Mouse (Mus musculus) skeletal muscle tissue, adult 2 months (tissue): ENCODE data around the gene Mrps2.
"Not testable (repeated sequence)": the region's sequence is repeated elsewhere in the genome, so short reads cannot be mapped to it uniquely, and the experiment has no call there.

Experiments used
- DNase-seq: peaks from one replicate; pipeline ENCODE4 v3.0.0-alpha.2; 2012; ENCODE audit warnings: low read depth, low spot score

Gene Mrps2

DNA sequence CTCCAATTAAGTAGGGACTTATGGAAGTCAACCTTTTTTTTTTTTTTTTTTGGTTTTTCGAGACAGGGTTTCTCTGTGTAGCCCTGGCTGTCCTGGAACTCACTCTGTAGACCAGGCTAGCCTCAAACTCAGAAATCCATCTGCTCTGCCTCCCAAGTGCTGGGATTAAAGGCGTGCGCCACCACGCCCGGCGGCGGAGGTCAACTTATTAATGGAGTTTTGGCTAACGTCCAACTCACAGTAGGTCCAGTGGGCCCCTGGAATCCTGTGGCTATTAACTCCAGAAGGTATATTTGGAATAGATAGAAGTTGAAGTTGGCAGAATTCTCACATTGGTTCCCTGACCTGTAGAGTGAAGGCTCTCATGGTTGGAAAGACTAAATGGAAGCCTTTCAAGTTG lies 4.1 kb downstream of the Mrps2 start:
- DNase-seq: not testable (repeated sequence)

DNA sequence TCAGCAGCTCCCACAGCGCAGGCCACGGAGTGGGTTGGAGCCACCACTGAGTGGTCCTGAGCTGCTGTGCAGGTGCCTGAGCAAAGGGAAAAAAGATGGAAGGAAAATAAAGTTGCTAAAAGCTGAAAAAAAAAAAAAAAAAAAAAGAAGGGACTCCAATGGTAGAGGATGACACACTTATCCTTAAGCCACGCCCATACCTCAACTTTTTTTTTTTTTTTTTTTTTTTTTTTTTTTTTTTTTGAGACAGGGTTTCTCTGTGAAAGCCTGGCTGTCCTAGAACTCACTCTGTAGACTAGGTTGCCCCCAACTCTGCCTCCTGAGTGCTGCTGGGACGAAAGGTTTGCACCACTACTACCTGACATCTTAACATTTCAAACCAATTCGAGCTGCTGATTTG lies 10.1 kb downstream of the Mrps2 start:
- DNase-seq: not testable (repeated sequence)

DNA sequence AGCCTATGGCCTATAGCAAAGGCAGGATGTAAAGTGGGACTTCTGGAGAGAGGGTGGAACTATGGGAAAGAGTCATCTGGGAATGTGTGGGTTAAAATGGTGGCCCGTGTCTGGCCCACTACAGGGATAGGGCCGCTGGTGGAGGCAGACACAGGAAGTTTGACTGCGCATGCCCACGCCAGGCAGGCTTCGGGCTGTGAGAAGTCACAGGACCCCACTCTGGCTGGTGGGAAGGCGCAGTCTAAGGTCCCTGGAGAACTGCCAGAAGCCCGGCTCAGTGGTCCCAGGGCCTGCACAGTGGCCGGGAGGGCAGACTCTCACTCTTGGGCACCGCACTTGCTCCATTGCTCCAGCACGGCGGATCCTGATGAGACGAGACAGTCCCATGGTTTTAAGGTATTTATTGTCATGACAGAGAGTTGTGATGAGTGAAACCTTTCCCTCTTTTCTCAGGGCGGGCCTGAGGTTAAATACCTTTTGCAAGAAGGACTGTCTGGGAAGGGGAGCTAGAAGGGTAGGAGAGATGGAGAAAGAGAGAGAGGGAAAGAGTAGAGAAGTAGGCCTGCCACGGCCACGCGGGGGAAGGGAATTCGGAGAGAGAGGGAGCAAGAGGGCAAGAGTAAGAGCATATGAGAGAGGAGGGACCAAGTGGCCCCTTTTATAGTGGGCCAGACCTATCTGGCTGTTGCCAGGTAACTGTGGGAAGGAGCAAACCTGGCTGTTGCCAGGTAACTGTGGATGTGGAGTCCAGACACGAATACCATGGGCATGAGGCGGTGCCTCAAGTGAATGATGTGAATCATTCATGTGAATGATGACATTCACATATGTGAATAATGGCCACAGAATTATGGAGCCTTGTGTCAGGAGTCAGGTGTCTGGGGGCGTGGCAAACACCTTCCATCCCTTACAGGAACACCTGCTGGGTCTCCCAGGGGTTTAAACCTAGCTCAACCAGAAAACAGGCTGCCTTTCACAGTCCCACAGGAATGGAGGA lies 11.6 kb downstream of the Mrps2 start:
- no peak for DNase-seq

DNA sequence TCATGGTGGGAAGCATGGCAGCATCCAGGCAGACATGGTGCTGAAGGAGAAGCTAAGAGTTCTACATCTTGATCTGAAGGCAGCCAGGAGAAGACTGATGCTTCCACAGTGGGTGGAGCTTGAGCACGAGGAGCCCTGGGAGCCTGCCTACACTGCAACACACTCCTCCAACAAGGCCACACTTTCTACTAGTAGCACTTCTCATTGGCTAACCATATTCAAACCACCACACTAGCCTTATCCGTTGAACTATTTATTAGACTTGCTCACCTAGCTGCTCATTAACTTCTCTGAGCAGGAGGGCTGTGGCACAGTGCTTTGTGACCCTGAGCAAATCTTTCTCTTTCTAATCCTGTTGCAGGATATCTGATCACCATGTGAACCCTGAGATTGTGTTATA lies 16.0 kb downstream of the Mrps2 start:
- no peak for DNase-seq

DNA sequence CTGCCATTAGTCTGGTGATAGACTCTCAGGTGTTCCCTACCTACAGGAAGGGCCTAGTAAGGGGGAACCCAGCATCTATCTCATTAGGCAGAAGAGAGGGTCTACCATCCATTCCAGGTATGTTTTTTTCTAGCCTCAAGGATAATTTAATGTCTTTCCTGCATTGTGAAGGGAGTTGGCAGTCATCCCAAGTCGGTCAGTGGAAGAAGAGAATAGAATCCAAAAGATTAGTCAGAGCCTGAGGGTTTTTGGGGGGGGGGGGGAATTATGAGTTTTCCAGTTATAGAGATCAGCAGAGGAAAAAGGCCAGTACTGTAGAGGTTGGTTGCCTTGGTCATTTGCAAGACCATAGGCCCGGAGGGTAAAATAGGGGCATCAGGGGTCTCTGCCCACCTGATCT lies 26.7 kb downstream of the Mrps2 start:
- no peak for DNase-seq

DNA sequence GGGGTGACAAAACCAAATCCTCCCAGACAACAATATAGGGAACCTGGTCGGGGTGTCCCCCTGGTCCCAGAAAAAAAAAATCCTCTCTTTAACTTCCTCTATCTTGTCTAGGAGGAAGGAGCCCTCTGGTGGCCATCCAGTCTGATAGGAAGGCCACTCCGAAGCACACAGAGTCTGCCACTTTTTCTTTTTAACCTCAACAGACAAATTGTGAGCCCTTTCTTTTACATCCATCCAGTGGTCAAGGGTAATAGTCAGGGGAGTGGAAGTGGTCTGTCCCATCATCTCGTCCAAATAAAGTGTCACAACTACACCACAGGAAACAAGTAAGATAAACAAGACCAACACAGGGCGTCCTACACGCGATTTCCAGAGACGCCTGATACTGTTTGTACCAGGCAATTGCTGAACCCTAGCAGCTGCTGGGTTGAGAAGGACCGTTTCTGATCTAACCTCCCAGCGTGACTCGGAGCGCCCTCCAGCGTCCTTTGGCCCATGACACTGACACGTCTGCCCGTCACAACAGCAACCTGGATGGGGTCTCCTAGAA lies 27.4 kb downstream of the Mrps2 start:
- DNase-seq: no peak

DNA sequence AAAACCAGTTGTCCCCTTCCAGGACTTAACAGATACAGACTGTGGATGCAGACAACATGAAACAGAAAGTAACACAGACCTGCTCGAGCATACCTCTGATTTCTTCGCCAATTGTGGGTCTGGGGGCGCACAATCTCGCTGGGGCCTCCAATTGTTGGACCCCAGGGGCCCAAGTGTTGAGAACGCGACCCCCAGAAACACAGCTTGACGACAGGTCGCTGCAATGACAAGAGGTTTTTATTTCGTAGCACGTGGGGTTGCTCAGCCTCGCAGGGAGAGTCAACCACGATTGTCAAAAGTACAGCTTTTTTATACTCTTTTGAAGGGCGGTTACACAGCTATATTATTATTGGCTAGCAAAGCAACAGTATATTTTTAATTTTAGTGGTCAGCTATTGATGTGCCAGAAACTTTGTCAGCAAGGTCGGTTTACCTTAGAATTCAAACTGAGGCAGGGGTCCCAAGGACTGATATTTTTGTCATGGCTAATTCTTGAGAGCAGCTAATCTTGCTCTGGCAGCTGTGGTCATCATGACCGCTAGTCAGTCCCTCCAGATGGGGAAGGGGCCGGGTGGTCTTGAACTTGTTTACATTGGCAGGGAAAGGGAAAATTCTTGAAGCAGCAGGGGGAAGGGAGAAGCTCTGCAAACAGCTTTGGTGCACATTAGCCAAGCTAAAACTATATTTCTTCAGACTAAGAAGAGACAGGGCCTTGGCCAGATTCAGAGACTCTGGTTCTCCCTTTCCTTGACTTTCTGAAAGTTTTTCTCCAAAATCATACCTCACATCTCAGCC lies 28.1 kb downstream of the Mrps2 start:
- no peak for DNase-seq

DNA sequence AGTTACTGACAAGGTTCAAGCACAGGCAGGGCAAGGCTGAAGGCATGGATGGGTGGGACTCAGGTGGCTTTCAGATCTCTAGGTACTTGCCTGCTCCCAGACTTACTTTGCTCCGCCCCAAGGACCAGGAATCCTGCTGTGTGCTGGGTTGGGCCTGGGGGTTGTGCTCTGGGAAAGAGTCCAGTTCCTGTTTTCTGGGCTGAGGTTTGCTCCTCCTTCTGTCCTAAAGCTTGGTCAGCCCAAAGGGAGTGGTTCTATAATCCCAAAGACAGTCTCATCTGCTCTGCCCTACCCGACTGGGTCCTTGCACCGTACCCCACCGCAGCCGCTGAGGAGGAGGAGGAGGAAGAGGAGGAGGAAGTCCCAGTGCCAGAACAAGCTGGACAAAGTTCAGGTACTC lies 28.8 kb downstream of the Mrps2 start, which contains the start of gene Gbgt1:
TSS of gene Gbgt1 (plus strand) at position 221 of the 400 bp plus-strand sequence.
- DNase-seq: no peak

DNA sequence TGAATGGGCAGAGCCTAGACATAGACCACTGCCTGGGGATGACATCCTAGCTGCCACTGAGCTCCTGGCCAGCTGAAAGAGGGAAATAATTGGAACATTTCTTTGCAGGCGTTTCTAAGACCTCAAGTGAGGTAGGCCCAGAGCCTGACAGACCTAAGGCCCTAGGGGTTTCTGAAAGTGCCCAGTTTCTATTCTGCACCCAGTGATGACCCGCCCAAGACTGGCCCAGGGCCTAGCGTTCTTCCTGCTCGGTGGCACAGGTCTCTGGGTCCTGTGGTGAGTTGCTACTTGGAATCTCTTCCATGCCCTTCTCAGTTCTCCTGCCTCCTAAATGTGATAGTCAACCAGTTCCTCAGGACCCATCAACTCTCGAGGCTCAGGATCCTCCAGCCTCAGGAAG lies 29.7 kb downstream of the Mrps2 start:
- DNase-seq: no peak

DNA sequence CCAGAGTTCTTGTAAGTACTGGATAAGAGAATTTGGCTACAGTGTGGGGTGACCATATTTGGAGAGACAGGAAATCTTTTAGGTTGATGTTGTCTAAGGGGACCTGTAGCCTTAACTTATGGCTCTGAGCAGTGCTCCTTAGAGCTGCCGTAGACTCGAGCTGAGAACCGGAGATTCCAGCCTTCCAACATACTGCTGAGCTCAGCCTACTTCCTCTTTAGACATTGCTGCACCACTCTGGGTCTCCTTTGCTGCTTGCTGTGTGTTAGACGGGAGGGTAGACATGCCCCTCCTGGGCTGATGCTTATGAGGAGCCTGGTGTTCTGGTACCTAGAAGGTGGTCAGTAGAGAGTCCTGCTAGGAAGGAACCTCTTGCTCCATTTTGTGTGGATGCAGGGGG lies 30.6 kb downstream of the Mrps2 start:
- DNase-seq: no peak

DNA sequence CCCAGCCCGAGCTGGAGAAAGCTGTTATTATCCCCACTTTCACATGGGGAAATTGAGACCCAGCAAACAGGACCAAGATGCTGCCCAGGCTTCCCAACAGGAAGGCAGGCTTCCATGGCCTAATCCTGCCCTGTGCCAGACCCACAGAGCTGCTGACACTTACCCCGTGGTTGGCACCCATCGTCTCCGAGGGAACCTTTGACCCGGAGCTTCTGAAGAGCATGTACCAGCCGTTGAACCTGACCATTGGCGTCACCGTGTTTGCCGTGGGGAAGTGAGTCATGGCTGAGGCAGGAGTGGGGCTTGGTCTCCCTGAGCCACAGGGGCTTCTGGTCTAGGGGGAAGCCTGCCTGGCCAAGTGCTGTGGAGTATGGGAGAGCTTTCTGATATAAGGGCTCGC lies 35.1 kb downstream of the Mrps2 start:
- DNase-seq: no peak

DNA sequence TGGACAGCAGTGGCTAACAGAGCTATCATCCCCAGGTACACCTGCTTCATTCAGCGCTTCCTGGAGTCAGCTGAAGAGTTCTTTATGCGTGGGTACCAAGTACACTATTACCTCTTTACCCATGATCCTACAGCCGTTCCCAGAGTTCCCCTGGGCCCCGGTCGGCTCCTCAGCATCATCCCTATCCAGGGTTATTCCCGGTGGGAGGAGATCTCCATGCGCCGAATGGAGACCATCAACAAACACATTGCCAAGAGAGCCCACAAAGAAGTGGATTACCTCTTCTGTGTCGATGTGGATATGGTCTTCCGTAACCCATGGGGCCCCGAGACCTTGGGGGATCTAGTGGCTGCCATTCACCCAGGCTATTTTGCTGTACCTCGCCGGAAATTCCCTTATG lies 36.8 kb downstream of the Mrps2 start:
- no peak for DNase-seq

DNA sequence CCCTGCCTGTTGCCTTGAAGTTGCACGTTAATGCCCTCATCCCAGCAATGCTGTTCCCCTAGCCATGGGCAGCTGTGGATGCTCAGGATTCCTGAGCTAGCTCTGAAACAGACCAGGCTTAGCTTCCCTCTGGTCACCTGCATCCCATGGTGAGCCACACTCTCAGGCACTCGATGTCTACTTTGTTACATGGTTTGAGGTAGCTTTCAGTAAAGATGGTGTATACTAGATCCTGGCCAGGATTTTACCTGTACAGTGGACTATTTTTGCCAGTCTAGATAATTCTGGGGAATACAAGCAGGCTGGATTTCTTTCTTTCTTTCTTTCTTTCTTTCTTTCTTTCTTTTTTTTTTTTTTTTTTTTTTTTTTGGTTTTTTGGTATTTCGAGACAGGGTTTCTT lies 37.9 kb downstream of the Mrps2 start, which contains the start of gene Gm10134:
TSS of gene Gm10134 (plus strand) at position 301 of the 400 bp plus-strand sequence.
- DNase-seq: no peak

DNA sequence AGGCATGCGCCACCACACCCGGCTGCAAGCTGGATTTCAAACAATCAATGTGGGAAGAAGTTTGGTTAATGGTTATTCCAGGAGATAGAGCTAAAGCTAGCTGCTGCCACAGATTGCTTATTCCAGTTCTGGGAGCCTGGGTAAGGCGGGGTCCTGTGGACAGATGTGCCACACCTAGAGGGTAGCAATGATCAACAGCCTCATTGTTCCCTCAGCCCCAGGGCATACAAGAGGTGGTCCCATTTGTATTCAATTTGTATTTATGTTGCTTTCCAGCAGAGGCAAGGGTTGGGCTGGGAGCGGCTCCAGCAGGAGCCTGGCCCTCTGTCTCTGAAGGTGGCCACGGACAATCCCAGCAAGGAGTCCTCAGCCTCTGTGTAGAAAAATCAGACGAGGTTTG lies 38.4 kb downstream of the Mrps2 start:
- DNase-seq: no peak

DNA sequence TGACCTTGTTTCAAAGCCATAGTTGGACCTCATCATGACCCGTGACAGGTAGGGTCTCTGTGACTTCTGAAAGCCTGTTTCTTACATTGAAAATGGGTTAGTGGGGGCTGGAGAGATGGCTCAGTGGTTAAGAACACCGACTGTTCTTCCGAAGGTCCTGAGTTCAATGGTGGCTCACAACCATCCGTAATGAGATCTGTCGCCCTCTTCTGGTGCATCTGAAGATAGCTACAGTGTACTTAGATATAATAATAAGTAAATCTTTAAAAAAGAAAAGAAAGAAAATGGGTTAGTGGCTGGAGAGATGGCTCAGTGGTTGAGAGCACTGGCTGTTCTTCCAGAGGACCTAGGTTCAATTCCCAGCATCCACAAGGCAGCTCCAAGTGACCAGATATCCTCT lies 43.7 kb downstream of the Mrps2 start:
- not testable (repeated sequence) for DNase-seq

DNA sequence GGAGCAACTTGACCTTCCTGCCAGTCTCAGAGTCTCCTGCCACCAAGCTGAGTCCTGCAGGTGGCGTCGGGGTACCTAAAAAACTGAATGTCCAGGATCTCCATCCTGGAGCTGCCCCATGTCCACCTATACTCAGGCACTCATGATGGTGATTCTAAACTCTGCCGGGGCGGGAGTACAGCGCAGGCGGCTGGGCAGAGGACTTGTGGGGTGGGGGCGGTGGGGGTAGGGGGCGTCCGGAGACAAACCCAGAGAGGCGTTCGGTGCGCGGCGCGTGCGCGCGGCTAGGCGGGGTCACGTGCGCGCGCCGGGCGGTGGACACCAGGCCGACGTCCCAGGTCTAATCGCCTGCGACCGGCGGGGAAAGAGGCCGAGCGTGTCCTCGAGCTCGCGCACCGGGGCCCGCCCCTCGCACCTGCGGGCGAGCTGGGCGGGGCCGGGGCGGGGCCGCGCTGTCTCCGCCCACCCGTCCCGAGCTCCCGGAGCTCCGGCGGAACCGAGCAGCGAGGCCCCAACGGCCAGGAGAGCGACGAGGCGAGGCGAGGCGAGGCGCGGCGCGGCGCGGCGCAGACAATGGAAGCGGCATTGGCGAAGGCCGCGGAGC lies 45.0 kb downstream of the Mrps2 start, which contains the start of gene Ralgds:
TSS of gene Ralgds (plus strand) at position 328 of the 604 bp plus-strand sequence.
- DNase-seq: no peak

DNA sequence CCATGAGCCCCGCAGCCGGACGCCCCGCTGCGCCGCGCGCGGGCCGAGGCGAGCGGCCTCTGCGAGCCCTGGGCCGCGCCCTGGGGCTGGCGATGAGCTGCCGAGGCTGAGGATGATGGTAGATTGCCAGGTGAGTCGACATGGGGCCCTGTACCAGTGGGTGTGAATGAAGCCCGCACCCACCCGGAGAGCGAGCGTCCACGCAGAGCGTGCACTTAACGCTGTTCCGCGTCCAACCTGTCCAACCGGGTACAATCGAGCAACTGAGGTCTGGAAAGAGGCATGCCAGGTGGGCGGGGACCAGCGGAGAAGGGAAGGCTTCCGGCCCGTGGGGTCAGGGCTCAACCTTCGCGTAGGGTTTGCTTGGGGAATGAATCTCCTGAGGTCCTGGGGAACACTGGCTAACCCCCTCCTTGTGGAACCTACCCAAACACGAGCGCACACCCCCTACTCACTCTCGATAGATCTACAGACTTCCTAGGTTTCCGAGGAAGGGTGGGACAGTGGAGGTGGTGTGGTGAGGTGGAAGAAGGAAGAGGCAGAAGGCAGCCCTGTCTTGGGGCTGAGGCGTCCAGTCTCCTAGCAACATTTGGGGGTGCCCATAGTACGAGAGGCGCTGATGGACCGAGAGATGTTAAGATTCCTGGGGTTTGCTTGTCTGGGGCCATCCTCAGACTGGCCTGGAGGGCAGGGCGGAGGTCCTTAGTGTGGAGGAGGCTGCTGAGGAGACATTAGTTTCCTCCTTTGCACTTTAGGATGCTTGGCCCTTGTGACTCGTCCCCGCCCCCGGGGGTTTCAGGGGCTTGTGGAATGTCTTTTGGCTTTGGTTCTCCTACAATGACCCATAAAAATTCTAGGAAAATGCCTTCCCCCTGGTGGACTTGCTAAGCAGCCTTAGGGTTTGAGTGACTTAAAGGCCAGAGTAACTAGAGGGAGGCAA lies 45.8 kb downstream of the Mrps2 start:
- DNase-seq: no peak

DNA sequence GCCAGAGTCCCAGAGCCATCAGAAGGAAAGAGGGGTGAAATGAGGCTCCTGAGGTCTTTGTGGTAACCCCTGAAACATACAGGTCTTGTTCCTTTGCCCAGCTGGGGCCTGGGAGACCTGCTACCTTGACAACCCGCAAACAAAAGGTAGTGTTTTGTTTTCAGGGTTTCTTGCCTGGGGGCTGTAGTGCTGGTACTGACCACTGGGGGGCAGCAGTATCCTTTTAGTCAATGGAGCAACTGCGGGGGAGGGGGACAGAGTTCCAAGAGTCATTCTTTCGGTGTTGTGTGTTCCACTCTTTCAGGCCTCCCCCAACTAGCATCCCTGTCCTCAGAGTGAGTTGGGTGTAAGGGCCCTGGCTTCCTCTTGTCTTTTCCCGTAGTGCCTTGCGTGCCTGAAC lies 46.6 kb downstream of the Mrps2 start:
- no peak for DNase-seq

DNA sequence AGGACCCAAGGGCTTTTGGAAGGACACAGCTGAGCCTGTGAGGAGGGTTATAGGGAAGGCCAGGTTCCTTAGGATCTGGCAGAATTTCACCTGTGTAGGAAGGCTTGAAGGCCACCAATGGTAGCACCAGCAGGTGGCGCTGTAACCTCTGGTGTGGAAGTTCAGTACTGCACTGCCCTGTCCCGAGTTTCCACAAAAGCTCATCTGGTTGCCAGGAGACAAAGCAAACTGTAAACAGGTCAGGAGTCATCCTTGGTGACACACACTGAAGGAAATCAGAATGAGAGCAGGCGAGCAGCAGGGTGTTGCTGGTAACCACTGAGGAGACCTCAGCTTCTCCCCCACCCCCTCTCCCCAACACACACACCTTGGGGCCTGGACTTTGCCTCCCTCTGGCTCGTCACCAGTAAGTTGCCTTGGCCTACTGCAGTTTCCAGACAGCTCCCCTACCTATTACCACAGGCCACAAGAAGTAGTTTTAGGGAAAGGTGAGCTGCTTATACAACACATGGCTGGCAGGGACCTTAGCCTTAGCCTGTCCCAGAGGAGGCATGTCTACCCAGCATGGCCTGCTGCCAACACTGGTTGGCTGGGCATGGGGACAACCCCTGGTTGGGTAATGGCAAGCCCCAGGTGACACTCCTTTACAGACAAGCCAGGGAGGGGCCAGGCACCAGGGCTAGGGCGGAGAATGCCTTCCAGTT lies 49.5 kb downstream of the Mrps2 start:
- peak; percentile 89 for DNase-seq

DNA sequence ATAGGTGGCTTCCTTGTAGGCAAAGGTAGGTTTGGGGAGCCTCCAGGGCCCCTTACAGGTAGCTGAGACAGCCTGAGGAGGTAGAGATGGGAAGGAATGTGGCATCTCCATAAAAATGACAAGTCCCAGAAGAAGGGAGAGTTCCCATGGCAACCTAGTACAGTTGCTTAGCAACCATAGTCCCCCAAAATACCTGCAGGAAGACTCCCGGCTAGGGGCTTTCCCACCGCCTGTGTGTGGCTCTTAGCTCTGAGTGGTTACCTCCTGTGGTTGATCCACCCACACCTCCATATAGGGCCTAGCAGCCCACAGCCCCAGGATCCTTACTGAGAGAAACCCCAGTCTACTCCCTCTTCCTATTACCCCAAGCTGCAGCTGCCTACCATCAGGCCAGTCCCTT lies 50.4 kb downstream of the Mrps2 start:
- no peak for DNase-seq
